Mouse (Mus musculus): ENCODE results near the gene Dcaf5. TPM values are rescaled to one million over a fixed set of nuclear protein-coding genes. Genes with fewer than 3 reads are reported as not detected.
A peak's percentile ranks its signal among the peaks of the same experiment; 100 is the strongest.

The Dcaf5 gene
- polyA plus RNA-seq, 1 experiment from 2014 or later: 12.3 TPM

DNA sequence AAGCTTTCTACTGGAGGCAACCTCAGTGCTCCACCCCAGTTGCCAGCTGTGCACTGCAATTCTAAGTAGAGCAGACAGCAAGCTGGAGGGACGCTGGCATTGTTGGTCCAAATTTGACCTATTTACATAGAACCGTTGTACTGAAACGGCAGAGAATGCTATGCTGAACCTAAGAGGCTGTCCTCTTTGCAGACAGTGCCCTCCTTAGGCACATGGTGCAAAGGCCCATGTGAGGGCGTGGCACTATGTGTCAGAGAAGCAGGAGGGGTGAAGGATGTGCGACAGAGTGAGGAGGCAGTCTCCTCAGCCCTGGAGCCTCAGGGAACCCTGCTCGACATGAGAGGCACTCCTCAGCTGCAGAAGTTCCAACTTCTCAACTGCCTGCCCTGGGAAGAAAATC lies 40.0 kb downstream of the Dcaf5 start:
- H3K4me2 ChIP-seq (ENCODE audit: low read depth, low read length): no peak overlapping the region
- 69% methylated on average over 6 of the region's 6 CpGs for WGBS

DNA sequence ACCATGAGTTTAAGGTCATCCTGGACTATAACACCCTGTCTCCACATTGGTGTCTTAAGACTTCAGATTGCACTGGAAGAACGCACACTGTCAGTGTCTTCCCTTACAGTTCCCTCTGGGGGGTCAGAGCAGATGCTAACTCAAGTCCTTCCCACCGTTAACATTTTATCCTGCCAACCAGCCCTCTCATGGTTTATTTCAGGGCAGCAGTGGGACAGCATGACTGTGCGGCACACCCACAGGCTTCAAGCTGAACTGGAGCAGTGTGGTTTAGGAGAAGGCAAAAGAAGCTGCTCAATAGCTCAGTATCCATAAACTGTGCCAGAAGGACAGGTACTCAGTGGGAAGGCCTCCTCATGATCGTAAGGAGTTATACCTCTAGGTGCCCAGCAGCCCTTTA lies 41.1 kb downstream of the Dcaf5 start:
- no peaks in the 10 kb centered on the region for H3K9me3 ChIP-seq (ENCODE audit: control insufficient read depth, low read length)
- H3K4me1 ChIP-seq (ENCODE audit: control insufficient read depth, insufficient read depth, low read length): no peaks in the 10 kb centered on the region
- 92% methylated on average over 4 of the region's 4 CpGs for WGBS
- no peak overlapping the region for H3K27ac ChIP-seq (replicated peaks; ENCODE audit: low read depth, low read length)
- ATAC-seq (ENCODE audit: low read depth) (no peak), DNase-seq (ENCODE audit: low spot score) (no peak)
- H3K9ac ChIP-seq (ENCODE audit: low read depth, low read length): no peak overlapping the region
- H3K4me2 ChIP-seq (ENCODE audit: low read depth, low read length): no peak overlapping the region
- peaks cover 71% of the 10 kb centered on the region for H3K36me3 ChIP-seq (ENCODE audit: control insufficient read depth, insufficient read depth, low read length)
- no peak overlapping the region for H3K4me3 ChIP-seq (ENCODE audit: low read depth, low read length)
- H3K27me3 ChIP-seq (replicated peaks; ENCODE audit: control insufficient read depth, insufficient read depth, low read length): no peaks in the 10 kb centered on the region

More for the DNA sequence above, 40.0 kb downstream of the Dcaf5 start:
- Histone ChIP-seq H3K27me3 (replicated peaks; ENCODE audit: control insufficient read depth, insufficient read depth, low read length) (no peaks in the 10 kb centered on the region), H3K9me3 (ENCODE audit: control insufficient read depth, low read length) (no peaks in the 10 kb centered on the region), H3K4me1 (ENCODE audit: control insufficient read depth, insufficient read depth, low read length) (no peaks in the 10 kb centered on the region), H3K9ac (ENCODE audit: low read depth, low read length) (no peak overlapping the region), H3K36me3 (ENCODE audit: control insufficient read depth, insufficient read depth, low read length) (peaks cover 71% of the 10 kb centered on the region), H3K4me3 (ENCODE audit: low read depth, low read length) (no peak overlapping the region), H3K27ac (replicated peaks; ENCODE audit: low read depth, low read length) (no peak overlapping the region)
- DNase-seq (ENCODE audit: low spot score) (no peak), ATAC-seq (ENCODE audit: low read depth) (no peak)

DNA sequence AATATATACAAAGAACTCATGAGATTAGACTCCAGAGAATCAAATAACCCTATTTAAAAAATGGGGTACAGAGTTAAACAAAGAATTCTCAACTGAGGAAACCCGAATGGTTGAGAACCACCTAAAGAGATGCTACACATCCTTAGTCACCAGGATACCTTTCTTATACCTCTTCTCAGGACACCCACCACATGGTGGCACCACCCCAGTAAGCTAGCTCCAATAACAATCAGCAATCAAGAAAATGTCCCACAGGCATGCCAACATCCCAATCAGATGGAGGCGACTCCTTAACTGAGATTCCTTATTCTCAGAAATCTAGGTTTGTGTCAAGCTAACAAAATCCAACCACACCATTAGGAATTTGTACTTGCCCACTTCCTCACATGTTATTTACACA lies 42.4 kb downstream of the Dcaf5 start:
- no peak overlapping the region for H3K4me2 ChIP-seq (ENCODE audit: low read depth, low read length)
- 96% methylated on average over 2 of the region's 2 CpGs for WGBS
- no peaks in the 10 kb centered on the region for H3K4me1 ChIP-seq (ENCODE audit: control insufficient read depth, insufficient read depth, low read length)
- no peaks in the 10 kb centered on the region for H3K27me3 ChIP-seq (replicated peaks; ENCODE audit: control insufficient read depth, insufficient read depth, low read length)
- H3K9me3 ChIP-seq (ENCODE audit: control insufficient read depth, low read length): no peaks in the 10 kb centered on the region
- H3K9ac ChIP-seq (ENCODE audit: low read depth, low read length): no peak overlapping the region
- H3K36me3 ChIP-seq (ENCODE audit: control insufficient read depth, insufficient read depth, low read length): peaks cover 65% of the 10 kb centered on the region
- no peak overlapping the region for H3K4me3 ChIP-seq (ENCODE audit: low read depth, low read length)
- H3K27ac ChIP-seq (replicated peaks; ENCODE audit: low read depth, low read length): no peak overlapping the region
- ATAC-seq (ENCODE audit: low read depth): no peak
- no peak for DNase-seq (ENCODE audit: low spot score)

DNA sequence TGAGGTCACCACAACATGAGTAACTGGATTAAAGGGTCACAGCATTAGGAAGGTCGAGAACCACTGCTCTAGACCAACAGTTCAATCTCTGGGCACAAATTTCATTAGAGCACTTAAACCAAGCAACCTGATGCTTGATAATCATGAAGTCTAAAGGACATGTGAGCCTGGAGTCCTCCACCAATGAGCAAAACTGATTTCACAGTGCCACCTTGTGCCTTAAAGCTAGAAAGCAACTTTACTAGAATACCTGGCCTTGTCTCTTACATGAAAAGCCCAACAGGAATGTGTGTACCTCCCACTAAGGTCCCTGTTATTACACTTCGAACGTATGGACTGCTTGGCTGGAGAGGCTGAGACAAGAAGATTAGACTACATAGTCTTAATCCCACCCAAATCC lies 47.0 kb downstream of the Dcaf5 start:
- peak; percentile 50; the same call in 1 of the 2 replicates for ATAC-seq (ENCODE audit: low read depth)
- H3K9me3 ChIP-seq (ENCODE audit: control insufficient read depth, low read length): no peaks in the 10 kb centered on the region
- peaks cover 37% of the 10 kb centered on the region; the same call in 1 of the 2 replicates for H3K36me3 ChIP-seq (ENCODE audit: control insufficient read depth, insufficient read depth, low read length)
- H3K27me3 ChIP-seq (replicated peaks; ENCODE audit: control insufficient read depth, insufficient read depth, low read length): no peaks in the 10 kb centered on the region
- H3K27ac ChIP-seq (replicated peaks; ENCODE audit: low read depth, low read length): no peak overlapping the region
- WGBS: 52% methylated on average over 3 of the region's 3 CpGs
- peak; percentile 63 for DNase-seq (ENCODE audit: low spot score)
- H3K4me2 ChIP-seq (ENCODE audit: low read depth, low read length): no peak overlapping the region
- H3K4me3 ChIP-seq (ENCODE audit: low read depth, low read length): no peak overlapping the region
- H3K4me1 ChIP-seq (ENCODE audit: control insufficient read depth, insufficient read depth, low read length): no peaks in the 10 kb centered on the region
- no peak overlapping the region for H3K9ac ChIP-seq (ENCODE audit: low read depth, low read length)

DNA sequence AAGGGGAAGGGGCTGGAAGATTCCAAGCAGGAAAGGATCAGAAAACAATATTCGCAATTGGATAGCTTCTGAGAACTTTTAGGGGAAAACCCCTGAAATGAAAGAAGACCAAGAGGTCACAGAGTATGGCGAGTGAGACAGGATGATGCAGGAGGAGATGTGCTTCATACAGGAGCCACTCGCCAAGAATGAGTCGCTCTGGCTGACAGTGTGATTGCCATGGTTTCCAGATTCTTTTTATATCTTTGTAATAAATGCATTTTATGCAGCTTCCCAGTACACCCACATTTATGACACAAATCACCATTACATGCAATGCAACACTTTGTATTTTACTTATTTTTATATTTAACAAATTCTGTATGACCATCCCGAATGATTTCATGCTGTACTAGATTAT lies 49.1 kb downstream of the Dcaf5 start:
- Histone ChIP-seq H3K27ac (replicated peaks; ENCODE audit: low read depth, low read length) (no peak overlapping the region), H3K36me3 (ENCODE audit: control insufficient read depth, insufficient read depth, low read length) (peaks cover 47% of the 10 kb centered on the region; the same call in 1 of the 2 replicates), H3K4me2 (ENCODE audit: low read depth, low read length) (no peak overlapping the region), H3K9me3 (ENCODE audit: control insufficient read depth, low read length) (no peaks in the 10 kb centered on the region), H3K4me1 (ENCODE audit: control insufficient read depth, insufficient read depth, low read length) (no peaks in the 10 kb centered on the region), H3K9ac (ENCODE audit: low read depth, low read length) (no peak overlapping the region), H3K27me3 (replicated peaks; ENCODE audit: control insufficient read depth, insufficient read depth, low read length) (no peaks in the 10 kb centered on the region), H3K4me3 (ENCODE audit: low read depth, low read length) (no peak overlapping the region)
- no peak for DNase-seq (ENCODE audit: low spot score)
- no peak for ATAC-seq (ENCODE audit: low read depth)
- 90% methylated on average over 5 of the region's 5 CpGs for WGBS

DNA sequence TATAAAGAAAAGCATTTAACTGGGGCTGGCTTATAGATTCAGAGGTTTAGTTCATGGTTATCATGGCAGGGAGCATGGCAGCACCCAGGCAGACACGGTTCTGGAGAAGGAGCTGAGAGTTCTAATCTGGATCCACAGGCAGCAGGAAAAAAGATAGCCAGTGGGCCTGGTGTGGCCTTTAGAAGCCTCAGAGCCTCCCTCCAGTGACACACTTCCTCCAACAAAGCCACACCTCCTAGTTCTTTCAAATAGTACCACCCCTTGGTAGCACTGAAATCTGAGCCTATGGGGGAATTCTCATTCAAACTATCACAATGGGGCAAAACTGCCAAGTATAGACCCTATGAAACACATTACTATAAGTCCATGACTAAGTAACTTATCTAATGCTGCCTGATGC lies 51.0 kb downstream of the Dcaf5 start:
- ATAC-seq (ENCODE audit: low read depth) (no peak), DNase-seq (ENCODE audit: low spot score) (no peak)
- H3K4me3 ChIP-seq (ENCODE audit: low read depth, low read length): no peak overlapping the region
- H3K27ac ChIP-seq (replicated peaks; ENCODE audit: low read depth, low read length): no peak overlapping the region
- no peaks in the 10 kb centered on the region for H3K4me1 ChIP-seq (ENCODE audit: control insufficient read depth, insufficient read depth, low read length)
- H3K9ac ChIP-seq (ENCODE audit: low read depth, low read length): no peak overlapping the region
- H3K9me3 ChIP-seq (ENCODE audit: control insufficient read depth, low read length): no peaks in the 10 kb centered on the region
- H3K36me3 ChIP-seq (ENCODE audit: control insufficient read depth, insufficient read depth, low read length): peaks cover 37% of the 10 kb centered on the region; the same call in 1 of the 2 replicates
- no peak overlapping the region for H3K4me2 ChIP-seq (ENCODE audit: low read depth, low read length)
- WGBS: 87% methylated on average over 1 of the region's 1 CpGs
- no peaks in the 10 kb centered on the region for H3K27me3 ChIP-seq (replicated peaks; ENCODE audit: control insufficient read depth, insufficient read depth, low read length)

DNA sequence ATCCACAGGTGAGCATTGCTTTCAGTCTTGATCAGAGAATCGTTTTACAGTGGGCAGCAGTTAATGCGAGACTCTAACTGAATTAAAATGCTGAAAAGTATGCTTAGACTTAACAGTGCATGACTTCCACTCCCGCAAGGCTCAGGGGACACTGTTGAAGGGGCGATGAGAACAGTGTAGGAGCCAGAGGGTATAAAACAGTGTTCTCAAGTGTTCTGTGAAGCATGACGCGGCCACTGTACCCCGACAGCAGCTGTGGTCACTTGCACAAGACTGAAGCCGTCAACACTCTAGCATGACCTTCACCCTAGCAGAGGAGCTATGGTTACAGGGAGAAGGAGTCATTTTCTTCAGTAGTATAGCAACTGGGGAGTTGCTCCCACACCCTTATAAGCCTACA lies 52.9 kb downstream of the Dcaf5 start:
- DNase-seq (ENCODE audit: low spot score): no peak
- Histone ChIP-seq H3K27ac (replicated peaks; ENCODE audit: low read depth, low read length) (no peak overlapping the region), H3K4me2 (ENCODE audit: low read depth, low read length) (no peak overlapping the region), H3K9ac (ENCODE audit: low read depth, low read length) (no peak overlapping the region), H3K4me1 (ENCODE audit: control insufficient read depth, insufficient read depth, low read length) (no peaks in the 10 kb centered on the region), H3K4me3 (ENCODE audit: low read depth, low read length) (no peak overlapping the region), H3K36me3 (ENCODE audit: control insufficient read depth, insufficient read depth, low read length) (peaks cover 47% of the 10 kb centered on the region; the same call in 1 of the 2 replicates), H3K9me3 (ENCODE audit: control insufficient read depth, low read length) (no peaks in the 10 kb centered on the region), H3K27me3 (replicated peaks; ENCODE audit: control insufficient read depth, insufficient read depth, low read length) (no peaks in the 10 kb centered on the region)
- no peak for ATAC-seq (ENCODE audit: low read depth)
- WGBS: 84% methylated on average over 8 of the region's 8 CpGs

DNA sequence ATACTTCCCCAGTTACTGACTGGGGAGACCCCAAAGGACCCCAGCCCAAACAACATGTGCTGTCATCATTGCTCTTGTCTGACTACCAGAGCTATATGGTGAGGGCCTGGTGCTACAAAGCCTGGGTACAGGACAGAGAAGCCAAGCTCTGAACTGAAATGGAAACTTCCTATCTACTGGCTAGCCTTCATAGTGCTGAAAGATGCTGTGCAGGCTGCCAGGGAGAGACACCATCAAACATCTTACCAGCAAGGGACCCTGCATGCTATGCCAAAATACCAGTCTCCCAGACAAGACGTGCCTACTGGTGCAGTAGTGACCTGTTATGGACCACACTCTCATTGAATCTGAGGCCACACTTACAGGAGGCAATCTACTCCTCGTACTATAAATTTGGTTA lies 53.6 kb downstream of the Dcaf5 start:
- DNase-seq (ENCODE audit: low spot score) (no peak), ATAC-seq (ENCODE audit: low read depth) (no peak)
- H3K9me3 ChIP-seq (ENCODE audit: control insufficient read depth, low read length): no peaks in the 10 kb centered on the region
- H3K27ac ChIP-seq (replicated peaks; ENCODE audit: low read depth, low read length): no peak overlapping the region
- no peak overlapping the region for H3K4me3 ChIP-seq (ENCODE audit: low read depth, low read length)
- 90% methylated on average over 2 of the region's 2 CpGs for WGBS
- no peaks in the 10 kb centered on the region for H3K27me3 ChIP-seq (replicated peaks; ENCODE audit: control insufficient read depth, insufficient read depth, low read length)
- no peak overlapping the region for H3K4me2 ChIP-seq (ENCODE audit: low read depth, low read length)
- no peak overlapping the region for H3K9ac ChIP-seq (ENCODE audit: low read depth, low read length)
- no peaks in the 10 kb centered on the region for H3K4me1 ChIP-seq (ENCODE audit: control insufficient read depth, insufficient read depth, low read length)
- H3K36me3 ChIP-seq (ENCODE audit: control insufficient read depth, insufficient read depth, low read length): peaks cover 50% of the 10 kb centered on the region; the same call in 1 of the 2 replicates

DNA sequence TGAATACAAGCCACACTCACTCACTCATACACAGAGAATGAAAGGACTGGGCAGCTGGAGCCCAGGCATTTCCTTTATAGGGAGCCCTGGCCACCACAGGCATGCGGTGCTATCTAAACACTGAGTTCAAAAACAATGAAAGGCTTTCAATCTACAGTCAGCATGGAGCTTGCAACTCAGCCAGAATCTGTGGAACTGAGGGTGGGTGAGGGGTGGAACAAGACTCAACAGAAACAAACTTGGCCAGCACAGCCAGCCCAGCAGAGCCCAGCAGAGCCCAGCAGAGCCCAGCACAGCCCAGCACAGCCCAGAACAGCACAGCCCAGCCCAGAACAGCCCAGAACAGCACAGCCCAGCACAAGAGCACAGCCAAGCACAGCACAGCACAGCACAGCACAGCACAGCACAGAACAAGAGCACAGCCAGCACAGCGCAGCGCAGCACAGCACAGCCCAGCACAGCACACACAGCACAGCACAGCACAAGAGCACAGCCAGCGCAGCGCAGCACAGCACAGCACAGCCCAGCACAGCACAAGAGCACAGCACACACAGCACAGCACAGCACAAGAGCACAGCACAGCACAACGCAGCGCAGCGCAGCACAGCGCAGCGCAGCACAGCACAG lies 56.5 kb downstream of the Dcaf5 start:
- H3K9me3 ChIP-seq (ENCODE audit: control insufficient read depth, low read length): no peaks in the 10 kb centered on the region
- WGBS: 76% methylated on average over 8 of the region's 10 CpGs
- H3K4me2 ChIP-seq (ENCODE audit: low read depth, low read length): no peak overlapping the region
- H3K27ac ChIP-seq (replicated peaks; ENCODE audit: low read depth, low read length): peak overlapping the region; percentile 68
- H3K9ac ChIP-seq (ENCODE audit: low read depth, low read length): no peak overlapping the region
- H3K4me3 ChIP-seq (ENCODE audit: low read depth, low read length): no peak overlapping the region
- peak; percentile 89 for ATAC-seq (ENCODE audit: low read depth)
- peaks cover 60% of the 10 kb centered on the region for H3K36me3 ChIP-seq (ENCODE audit: control insufficient read depth, insufficient read depth, low read length)
- no peaks in the 10 kb centered on the region for H3K4me1 ChIP-seq (ENCODE audit: control insufficient read depth, insufficient read depth, low read length)
- H3K27me3 ChIP-seq (replicated peaks; ENCODE audit: control insufficient read depth, insufficient read depth, low read length): no peaks in the 10 kb centered on the region
- DNase-seq (ENCODE audit: low spot score): peak; percentile 75
